Mouse (Mus musculus) splenic B cell, adult 2 months (primary cell): ENCODE data around the gene Grm5.

Experiments used
- DNase-seq: peaks from one replicate; pipeline ENCODE4 v3.0.0-alpha.2; 2011; ENCODE audit warnings: low read depth, low spot score
- H3K27me3 ChIP-seq: 2 replicates; pipeline ENCODE4 v1.6.1; 2012; ENCODE audit warnings: mild to moderate bottlenecking, low read length, moderate library complexity, mixed read lengths; ENCODE audit not compliant: control insufficient read depth, poor library complexity, insufficient read depth, severe bottlenecking
- H3K36me3 ChIP-seq: 2 replicates; pipeline ENCODE4 v1.6.1; 2012; ENCODE audit warnings: mild to moderate bottlenecking, low read length, moderate library complexity, mixed read lengths; ENCODE audit not compliant: control insufficient read depth, poor library complexity, insufficient read depth, severe bottlenecking

Gene Grm5

GRCm38 (mm10) chr7:88014451-88014850 is 430.5 kb downstream of the Grm5 start:
- no peaks in the 10 kb centered on the region for H3K36me3 ChIP-seq
- DNase-seq: no peak

GRCm38 (mm10) chr7:88027411-88028132 is 443.6 kb downstream of the Grm5 start:
- Histone ChIP-seq H3K27me3 (no peaks in the 10 kb centered on the region), H3K36me3 (no peaks in the 10 kb centered on the region)
- DNase-seq: no peak

More at GRCm38 (mm10) chr7:88014451-88014850, 430.5 kb downstream of the Grm5 start:
- no peaks in the 10 kb centered on the region for H3K27me3 ChIP-seq

GRCm38 (mm10) chr7:88047366-88047765 is 463.4 kb downstream of the Grm5 start:
- Histone ChIP-seq H3K27me3 (no peaks in the 10 kb centered on the region), H3K36me3 (no peaks in the 10 kb centered on the region)
- DNase-seq: no peak

- no peak for DNase-seq
- Histone ChIP-seq H3K27me3 (no peaks in the 10 kb centered on the region), H3K36me3 (no peaks in the 10 kb centered on the region)
Observed at GRCm38 (mm10) chr7:88054224-88054938, 470.4 kb downstream of the Grm5 start.

- Histone ChIP-seq H3K27me3 (no peaks in the 10 kb centered on the region), H3K36me3 (no peaks in the 10 kb centered on the region)
- no peak for DNase-seq
Observed at GRCm38 (mm10) chr7:88056438-88056837, 472.5 kb downstream of the Grm5 start.

GRCm38 (mm10) chr7:88091115-88091514 is 507.1 kb downstream of the Grm5 start:
- no peak for DNase-seq
- H3K36me3 ChIP-seq: no peaks in the 10 kb centered on the region

GRCm38 (mm10) chr7:88096536-88097107 is 512.7 kb downstream of the Grm5 start:
- Histone ChIP-seq H3K27me3 (no peaks in the 10 kb centered on the region), H3K36me3 (no peaks in the 10 kb centered on the region)
- DNase-seq: no peak

More at GRCm38 (mm10) chr7:88091115-88091514, 507.1 kb downstream of the Grm5 start:
- H3K27me3 ChIP-seq: no peaks in the 10 kb centered on the region; the same call in 1 of the 2 replicates

GRCm38 (mm10) chr7:88097715-88098114 is 513.7 kb downstream of the Grm5 start:
- H3K27me3 ChIP-seq: no peaks in the 10 kb centered on the region
- no peaks in the 10 kb centered on the region for H3K36me3 ChIP-seq
- peak; percentile 86 for DNase-seq

GRCm38 (mm10) chr7:88116724-88117409 is 532.9 kb downstream of the Grm5 start:
- Histone ChIP-seq H3K27me3 (no peaks in the 10 kb centered on the region), H3K36me3 (no peaks in the 10 kb centered on the region)
- DNase-seq: no peak

- H3K36me3 ChIP-seq: no peaks in the 10 kb centered on the region
- DNase-seq: no peak
- H3K27me3 ChIP-seq: no peaks in the 10 kb centered on the region
Observed at GRCm38 (mm10) chr7:88128080-88128848, 544.3 kb downstream of the Grm5 start.

- H3K36me3 ChIP-seq: no peaks in the 10 kb centered on the region
- peak; percentile 26 for DNase-seq
- H3K27me3 ChIP-seq: no peaks in the 10 kb centered on the region
Observed at GRCm38 (mm10) chr7:88129536-88130487, 545.8 kb downstream of the Grm5 start.

- Histone ChIP-seq H3K27me3 (no peaks in the 10 kb centered on the region), H3K36me3 (no peaks in the 10 kb centered on the region)
- no peak for DNase-seq
Observed at GRCm38 (mm10) chr7:88130488-88130849, 546.5 kb downstream of the Grm5 start.

GRCm38 (mm10) chr7:88159542-88160241 is 575.7 kb downstream of the Grm5 start:
- Histone ChIP-seq H3K27me3 (no peaks in the 10 kb centered on the region), H3K36me3 (no peaks in the 10 kb centered on the region)
- DNase-seq: no peak
